Mouse (Mus musculus): ENCODE results near the gene 4930426L09Rik. TPM values are rescaled to one million over a fixed set of nuclear protein-coding genes. Genes with fewer than 3 reads are reported as not detected.

The 4930426L09Rik gene
- polyA plus RNA-seq, 1 experiment from 2014 or later = 0.46 TPM

DNA sequence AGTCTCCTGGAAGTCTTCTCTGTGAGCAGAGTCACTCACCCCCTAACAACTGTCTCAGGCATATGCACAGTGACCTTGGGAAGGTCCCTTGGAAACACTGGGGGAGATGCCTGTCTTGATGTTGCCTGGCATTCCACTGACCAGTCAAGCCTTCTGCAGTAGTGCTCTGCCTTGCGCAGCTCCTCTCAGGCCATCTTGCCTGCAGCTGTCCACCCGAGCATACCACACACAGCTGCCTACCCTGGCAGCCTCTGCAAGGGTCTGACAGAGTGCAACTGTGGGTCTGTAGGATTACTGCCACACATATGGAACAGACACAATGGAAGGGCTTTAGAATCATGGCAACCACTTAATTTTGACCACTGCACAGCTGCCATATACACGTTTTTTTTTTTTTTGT lies 33.0 kb upstream of the 4930426L09Rik start:
- ATAC-seq (replicated peaks; ENCODE audit: insufficient number of reproducible peaks, low FRiP score, low TSS enrichment) = no peak
- no peaks in the 10 kb centered on the region for H3K9me3 ChIP-seq (replicated peaks; ENCODE audit: control insufficient read depth, low read length)
- 77% methylated on average over 3 of the region's 3 CpGs for WGBS (ENCODE audit: insufficient replicate concordance)
- H3K27me3 ChIP-seq (ENCODE audit: control insufficient read depth, insufficient read depth, low read length) = no peaks in the 10 kb centered on the region
- peaks cover 21% of the 10 kb centered on the region for H3K4me1 ChIP-seq (ENCODE audit: control insufficient read depth, insufficient read depth, low read length)
- H3K27ac ChIP-seq (ENCODE audit: low read depth, low read length) = no peak overlapping the region
- H3K4me2 ChIP-seq = no peak overlapping the region
- no peaks in the 10 kb centered on the region for H3K36me3 ChIP-seq (ENCODE audit: control insufficient read depth, insufficient read depth, low read length)
- H3K4me3 ChIP-seq (ENCODE audit: low read depth, low read length) = no peak overlapping the region
- H3K9ac ChIP-seq (ENCODE audit: low read depth, low read length) = no peak overlapping the region

DNA sequence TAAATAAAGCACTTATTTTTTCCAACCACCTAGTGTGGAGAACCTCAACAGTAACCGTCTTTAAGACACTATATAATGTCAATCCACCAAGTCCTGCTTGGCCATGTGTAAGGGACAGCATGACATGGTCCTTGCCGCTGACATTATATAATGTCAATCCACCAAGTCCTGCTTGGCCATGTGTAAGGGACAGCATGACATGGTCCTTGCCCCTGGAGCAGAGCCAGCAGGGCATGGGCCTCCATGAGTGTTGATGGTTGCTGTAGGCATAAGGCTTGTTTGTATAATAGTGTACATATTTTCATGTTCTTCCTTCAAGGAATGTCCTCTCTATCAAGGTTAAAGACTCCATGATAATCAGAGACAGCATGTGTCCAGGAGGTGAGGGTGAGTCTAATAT lies 32.2 kb upstream of the 4930426L09Rik start:
- 90% methylated on average over 2 of the region's 2 CpGs for WGBS (ENCODE audit: insufficient replicate concordance)
- Histone ChIP-seq H3K27me3 (ENCODE audit: control insufficient read depth, insufficient read depth, low read length) (no peaks in the 10 kb centered on the region), H3K9ac (ENCODE audit: low read depth, low read length) (no peak overlapping the region), H3K4me3 (ENCODE audit: low read depth, low read length) (no peak overlapping the region), H3K27ac (ENCODE audit: low read depth, low read length) (no peak overlapping the region), H3K36me3 (ENCODE audit: control insufficient read depth, insufficient read depth, low read length) (no peaks in the 10 kb centered on the region), H3K4me1 (ENCODE audit: control insufficient read depth, insufficient read depth, low read length) (peaks cover 14% of the 10 kb centered on the region), H3K9me3 (replicated peaks; ENCODE audit: control insufficient read depth, low read length) (no peaks in the 10 kb centered on the region), H3K4me2 (no peak overlapping the region)
- ATAC-seq (replicated peaks; ENCODE audit: insufficient number of reproducible peaks, low FRiP score, low TSS enrichment) = no peak

DNA sequence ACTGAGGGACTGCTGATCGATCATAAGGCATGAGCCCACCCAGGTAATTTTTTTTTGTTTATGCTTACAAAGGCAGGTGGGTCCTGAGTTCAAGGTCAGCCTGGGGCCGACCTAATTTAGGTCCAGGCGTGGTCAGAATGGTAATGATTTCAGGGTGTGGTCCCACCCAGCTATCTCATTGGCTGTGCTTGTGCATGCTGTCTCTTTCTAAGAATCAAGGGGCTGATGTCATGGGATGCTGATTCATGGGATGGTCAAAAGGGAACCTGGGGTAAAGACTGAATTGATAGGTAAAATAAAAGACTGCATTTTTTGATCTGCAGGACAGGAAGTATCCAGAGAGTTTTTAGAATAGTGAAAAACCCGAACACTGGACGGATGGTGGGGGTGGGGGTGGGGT lies 31.6 kb upstream of the 4930426L09Rik start:
- 82% methylated on average over 5 of the region's 5 CpGs for WGBS (ENCODE audit: insufficient replicate concordance)
- no peak for ATAC-seq (replicated peaks; ENCODE audit: insufficient number of reproducible peaks, low FRiP score, low TSS enrichment)

DNA sequence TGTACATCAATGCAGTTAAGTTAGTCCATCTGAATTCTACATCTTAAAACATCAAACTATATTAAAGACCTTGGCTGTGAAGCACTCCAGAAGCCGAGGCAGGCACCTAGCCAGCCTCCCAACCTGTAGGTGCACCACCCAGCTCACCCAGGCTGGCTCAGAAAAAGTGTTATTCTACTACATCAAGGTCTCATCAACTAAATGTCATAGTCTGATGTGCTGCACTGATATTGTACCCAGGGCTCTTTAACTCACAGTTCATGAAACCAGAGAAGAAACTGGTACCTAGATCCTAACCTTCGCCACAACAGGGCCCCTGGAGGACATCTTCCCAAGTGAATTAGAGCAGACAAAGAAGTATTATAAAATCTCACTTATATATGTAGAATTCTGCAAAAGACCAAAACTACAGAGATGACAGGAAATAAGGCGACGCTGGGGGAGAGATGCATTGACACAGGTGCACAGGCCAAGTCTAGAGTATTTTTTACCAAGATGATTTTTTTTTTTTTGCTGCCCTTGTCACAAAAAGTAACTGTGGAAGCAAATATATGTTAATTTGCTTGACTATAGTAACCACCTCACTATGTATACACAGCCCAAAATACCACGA lies 30.6 kb upstream of the 4930426L09Rik start:
- H3K9me3 ChIP-seq (replicated peaks; ENCODE audit: control insufficient read depth, low read length) = peaks cover 1% of the 10 kb centered on the region; the same call in 1 of the 2 replicates
- 92% methylated on average over 5 of the region's 5 CpGs for WGBS (ENCODE audit: insufficient replicate concordance)
- no peak for ATAC-seq (replicated peaks; ENCODE audit: insufficient number of reproducible peaks, low FRiP score, low TSS enrichment)

More for the DNA sequence above, 31.6 kb upstream of the 4930426L09Rik start:
- H3K4me3 ChIP-seq (ENCODE audit: low read depth, low read length) = no peak overlapping the region
- H3K4me2 ChIP-seq = no peak overlapping the region
- no peaks in the 10 kb centered on the region for H3K27me3 ChIP-seq (ENCODE audit: control insufficient read depth, insufficient read depth, low read length)
- H3K9ac ChIP-seq (ENCODE audit: low read depth, low read length) = no peak overlapping the region
- peaks cover 14% of the 10 kb centered on the region for H3K4me1 ChIP-seq (ENCODE audit: control insufficient read depth, insufficient read depth, low read length)
- no peaks in the 10 kb centered on the region for H3K36me3 ChIP-seq (ENCODE audit: control insufficient read depth, insufficient read depth, low read length)
- no peak overlapping the region for H3K27ac ChIP-seq (ENCODE audit: low read depth, low read length)
- no peaks in the 10 kb centered on the region for H3K9me3 ChIP-seq (replicated peaks; ENCODE audit: control insufficient read depth, low read length)

DNA sequence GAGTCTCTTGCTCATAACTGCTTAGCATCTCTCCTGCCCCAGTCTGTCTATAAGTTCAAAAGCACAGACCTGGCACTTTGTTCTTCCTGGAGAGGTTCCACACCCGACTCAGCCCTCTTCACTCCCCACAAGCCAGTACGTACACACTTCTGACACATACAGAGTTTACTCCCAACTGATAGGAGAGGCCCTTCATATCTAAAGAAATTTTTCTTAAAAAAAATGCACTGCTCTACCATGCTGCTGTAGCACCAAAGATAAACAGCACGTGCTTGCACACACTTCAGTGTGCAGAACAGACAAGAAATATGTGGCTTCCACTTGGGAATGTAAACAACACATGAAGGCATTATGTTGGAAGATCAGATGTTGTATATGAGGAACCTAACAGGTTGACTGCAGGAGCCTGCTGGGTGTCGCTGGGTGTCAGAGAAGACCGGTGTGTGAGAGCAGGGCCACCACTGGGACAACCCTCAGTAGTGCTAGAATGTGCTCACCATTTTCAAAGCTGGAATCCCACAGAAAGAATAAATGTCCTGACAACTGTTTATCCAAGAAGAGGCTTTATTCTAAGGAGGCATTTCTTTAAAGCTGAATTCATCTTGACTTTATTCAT lies 29.0 kb upstream of the 4930426L09Rik start:
- Histone ChIP-seq H3K4me2 (no peak overlapping the region), H3K27ac (ENCODE audit: low read depth, low read length) (no peak overlapping the region), H3K9me3 (replicated peaks; ENCODE audit: control insufficient read depth, low read length) (peaks cover 6% of the 10 kb centered on the region; the same call in 1 of the 2 replicates), H3K4me1 (ENCODE audit: control insufficient read depth, insufficient read depth, low read length) (peaks cover 14% of the 10 kb centered on the region), H3K27me3 (ENCODE audit: control insufficient read depth, insufficient read depth, low read length) (no peaks in the 10 kb centered on the region), H3K36me3 (ENCODE audit: control insufficient read depth, insufficient read depth, low read length) (0 out of 2 replicates have a peak, but pooled peaks cover 2% of the 10 kb centered on the region), H3K4me3 (ENCODE audit: low read depth, low read length) (no peak overlapping the region), H3K9ac (ENCODE audit: low read depth, low read length) (no peak overlapping the region)
- 51% methylated on average over 5 of the region's 5 CpGs for WGBS (ENCODE audit: insufficient replicate concordance)
- no peak; the same call in 1 of the 2 replicates for ATAC-seq (replicated peaks; ENCODE audit: insufficient number of reproducible peaks, low FRiP score, low TSS enrichment)

More for the DNA sequence above, 30.6 kb upstream of the 4930426L09Rik start:
- H3K4me1 ChIP-seq (ENCODE audit: control insufficient read depth, insufficient read depth, low read length) = peaks cover 14% of the 10 kb centered on the region
- H3K9ac ChIP-seq (ENCODE audit: low read depth, low read length) = no peak overlapping the region
- no peak overlapping the region for H3K4me2 ChIP-seq
- H3K36me3 ChIP-seq (ENCODE audit: control insufficient read depth, insufficient read depth, low read length) = no peaks in the 10 kb centered on the region
- no peak overlapping the region for H3K27ac ChIP-seq (ENCODE audit: low read depth, low read length)
- H3K27me3 ChIP-seq (ENCODE audit: control insufficient read depth, insufficient read depth, low read length) = no peaks in the 10 kb centered on the region
- no peak overlapping the region for H3K4me3 ChIP-seq (ENCODE audit: low read depth, low read length)

DNA sequence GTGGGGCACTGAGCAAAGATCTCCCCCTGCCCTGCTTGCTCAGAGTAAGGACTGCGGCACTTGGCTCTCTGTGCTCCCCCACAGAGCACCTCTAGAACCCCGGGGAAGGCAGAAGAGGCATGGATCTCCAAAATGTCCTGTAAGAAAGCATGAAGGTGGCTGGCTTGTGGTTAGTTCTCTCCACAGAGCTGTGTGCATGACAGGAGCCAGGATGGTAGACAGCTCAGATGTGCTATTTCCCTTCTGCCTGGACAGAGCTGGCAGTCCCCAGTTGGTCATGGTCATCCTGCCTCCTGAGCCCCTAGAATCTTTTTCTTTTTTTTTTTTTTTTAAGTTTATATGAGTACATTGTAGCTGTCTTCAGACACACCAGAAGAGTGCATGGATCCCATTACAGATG lies 27.7 kb upstream of the 4930426L09Rik start:
- H3K4me2 ChIP-seq = no peak overlapping the region
- H3K27ac ChIP-seq (ENCODE audit: low read depth, low read length) = no peak overlapping the region
- WGBS (ENCODE audit: insufficient replicate concordance) = 73% methylated on average over 2 of the region's 2 CpGs
- no peaks in the 10 kb centered on the region for H3K27me3 ChIP-seq (ENCODE audit: control insufficient read depth, insufficient read depth, low read length)
- no peak overlapping the region for H3K4me3 ChIP-seq (ENCODE audit: low read depth, low read length)
- peaks cover 6% of the 10 kb centered on the region; the same call in 1 of the 2 replicates for H3K9me3 ChIP-seq (replicated peaks; ENCODE audit: control insufficient read depth, low read length)
- H3K36me3 ChIP-seq (ENCODE audit: control insufficient read depth, insufficient read depth, low read length) = 0 out of 2 replicates have a peak, but pooled peaks cover 2% of the 10 kb centered on the region
- peaks cover 11% of the 10 kb centered on the region for H3K4me1 ChIP-seq (ENCODE audit: control insufficient read depth, insufficient read depth, low read length)
- no peak for ATAC-seq (replicated peaks; ENCODE audit: insufficient number of reproducible peaks, low FRiP score, low TSS enrichment)
- H3K9ac ChIP-seq (ENCODE audit: low read depth, low read length) = no peak overlapping the region

DNA sequence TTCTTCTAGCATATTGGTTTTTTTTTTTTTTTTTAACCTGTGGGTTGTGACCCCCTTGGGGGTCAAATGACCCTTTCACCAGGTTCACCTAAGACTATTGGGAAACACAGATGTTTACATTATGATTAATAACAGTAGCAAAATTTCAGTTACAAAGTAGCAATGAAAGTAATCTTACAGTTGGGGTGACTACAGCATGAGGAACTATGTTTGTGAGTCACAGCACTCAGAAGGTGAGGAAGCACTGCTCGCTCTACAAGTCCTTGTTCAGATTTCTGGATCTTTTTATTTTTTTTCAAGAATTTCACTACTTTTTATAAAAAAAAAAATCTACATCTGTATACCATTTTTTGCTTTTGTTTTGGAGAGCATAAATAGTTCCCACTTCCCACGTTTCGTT lies 26.6 kb upstream of the 4930426L09Rik start:
- Histone ChIP-seq H3K4me3 (ENCODE audit: low read depth, low read length) (no peak overlapping the region), H3K36me3 (ENCODE audit: control insufficient read depth, insufficient read depth, low read length) (0 out of 2 replicates have a peak, but pooled peaks cover 2% of the 10 kb centered on the region), H3K9me3 (replicated peaks; ENCODE audit: control insufficient read depth, low read length) (peaks cover 6% of the 10 kb centered on the region; the same call in 1 of the 2 replicates), H3K9ac (ENCODE audit: low read depth, low read length) (no peak overlapping the region), H3K27me3 (ENCODE audit: control insufficient read depth, insufficient read depth, low read length) (no peaks in the 10 kb centered on the region), H3K4me1 (ENCODE audit: control insufficient read depth, insufficient read depth, low read length) (peaks cover 11% of the 10 kb centered on the region), H3K4me2 (no peak overlapping the region), H3K27ac (ENCODE audit: low read depth, low read length) (no peak overlapping the region)
- 79% methylated on average over 3 of the region's 3 CpGs for WGBS (ENCODE audit: insufficient replicate concordance)
- ATAC-seq (replicated peaks; ENCODE audit: insufficient number of reproducible peaks, low FRiP score, low TSS enrichment) = no peak

DNA sequence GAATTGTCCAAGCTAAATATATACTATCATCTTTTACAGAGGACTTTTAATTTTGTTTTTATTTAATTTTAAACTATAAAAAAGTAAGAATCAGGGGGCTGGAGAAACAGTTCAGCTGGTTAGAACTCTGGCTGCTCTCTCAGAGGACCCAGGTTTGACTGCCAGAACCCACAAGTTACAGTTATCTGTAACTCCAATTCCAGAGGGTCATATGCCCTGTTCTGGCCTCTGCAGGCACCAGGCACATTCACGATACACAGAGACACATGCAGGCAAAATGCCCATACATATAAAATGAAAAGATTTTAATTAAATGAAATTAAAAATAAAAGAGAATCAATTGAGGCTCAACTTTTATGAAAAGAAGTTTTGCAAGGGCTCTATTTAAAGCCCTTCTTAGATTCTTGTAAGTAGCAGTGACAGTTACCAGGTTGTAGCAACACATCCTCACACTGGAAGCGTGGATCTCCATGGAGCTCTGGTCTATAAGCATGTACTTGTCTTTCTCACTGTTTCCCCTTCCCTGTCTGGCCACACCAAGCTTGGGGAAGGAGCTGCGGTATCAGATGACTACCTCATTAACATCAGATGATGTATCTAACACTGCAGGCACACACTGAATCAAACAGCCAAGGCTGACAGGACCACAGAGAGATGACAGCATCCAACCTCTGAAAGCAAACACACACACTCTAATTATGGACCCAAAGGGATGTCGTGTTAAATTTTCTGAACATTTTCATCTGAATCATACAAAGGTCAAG lies 23.1 kb upstream of the 4930426L09Rik start:
- no peak overlapping the region for H3K27ac ChIP-seq (ENCODE audit: low read depth, low read length)
- peaks cover 6% of the 10 kb centered on the region; the same call in 1 of the 2 replicates for H3K9me3 ChIP-seq (replicated peaks; ENCODE audit: control insufficient read depth, low read length)
- H3K27me3 ChIP-seq (ENCODE audit: control insufficient read depth, insufficient read depth, low read length) = no peaks in the 10 kb centered on the region
- no peak overlapping the region for H3K9ac ChIP-seq (ENCODE audit: low read depth, low read length)
- H3K4me3 ChIP-seq (ENCODE audit: low read depth, low read length) = no peak overlapping the region
- H3K36me3 ChIP-seq (ENCODE audit: control insufficient read depth, insufficient read depth, low read length) = 0 out of 2 replicates have a peak, but pooled peaks cover 2% of the 10 kb centered on the region
- H3K4me1 ChIP-seq (ENCODE audit: control insufficient read depth, insufficient read depth, low read length) = peaks cover 5% of the 10 kb centered on the region; the same call in 1 of the 2 replicates
- no peak for ATAC-seq (replicated peaks; ENCODE audit: insufficient number of reproducible peaks, low FRiP score, low TSS enrichment)
- no peak overlapping the region for H3K4me2 ChIP-seq
- 66% methylated on average over 4 of the region's 4 CpGs for WGBS (ENCODE audit: insufficient replicate concordance)

All from heart, embryonic 11.5 days (tissue).